Mouse (Mus musculus): ENCODE data around the gene Zfp524. TPM values are rescaled to one million over a fixed set of nuclear protein-coding genes. Genes with fewer than 3 reads are reported as not detected.

Zfp524 gene
- total and polyA plus RNA-seq, 3 experiments = 2.3 to 8.4 (median 4.4) TPM

- Histone ChIP-seq H3K4me2 (ENCODE audit: insufficient read depth, low read depth, poor library complexity, severe bottlenecking) (0 out of 2 replicates have a peak overlapping the region, but pooled peaks have one; percentile 95), H3K9me3 (replicated peaks; ENCODE audit: low read length) (no peaks in the 10 kb centered on the region), H3K79me2 (replicated peaks; ENCODE audit: control insufficient read depth, extremely low read depth, insufficient read depth, poor library complexity, severe bottlenecking) (no peaks in the 10 kb centered on the region), H3K27ac (ENCODE audit: insufficient read depth, low read depth) (no peak overlapping the region), H3K9ac (ENCODE audit: insufficient read depth, low read depth) (no peak overlapping the region), H3K27me3 (replicated peaks) (no peaks in the 10 kb centered on the region), H3K4me1 (ENCODE audit: control insufficient read depth in 1 of 2, insufficient read depth in 2 of 2) (peaks cover 5 to 15% of the 10 kb centered on the region in 2 experiments), H3K36me3 (replicated peaks in 1 of 2; ENCODE audit: control insufficient read depth in 1 of 2, insufficient read depth in 1 of 2, low read length in 1 of 2) (peaks cover 0 to 15% of the 10 kb centered on the region in 2 experiments), H3K4me3 (replicated peaks in 1 of 3; ENCODE audit: low read depth in 2 of 3, low read length in 2 of 3, poor library complexity in 1 of 3) (no peak overlapping the region)
- DNase-seq (ENCODE audit: extremely low read depth) = no peak
- in situ Hi-C loops (cut with MboI; ENCODE audit: low pct_ligation_motif_present, low pct_unique_long_range_greater_than_20kb, low sequenced_read_pairs) = loop anchor here (5.0 kb wide), 1 partner anchor 110 kb away; no protein-coding TSS in a partner anchor
- dilution Hi-C loops (cut with MboI; ENCODE audit: extremely low pct_ligation_motif_present, extremely low pct_unique_long_range_greater_than_20kb, low sequenced_read_pairs) = no loop called here
- TF ChIP-seq ETS1 (conservative IDR thresholded peaks at IDR 0.05; ENCODE audit: low read depth, low read length) = no peak
These were observed 38.2 kb downstream of the Zfp524 start for GRCm38 (mm10) chr7:5052438-5052837.

- in situ Hi-C loops (cut with MboI; ENCODE audit: low pct_ligation_motif_present, low pct_unique_long_range_greater_than_20kb, low sequenced_read_pairs) = loop anchor here (5.0 kb wide), 1 partner anchor 111 kb away; no protein-coding TSS in a partner anchor
- Histone ChIP-seq H3K27me3 (replicated peaks) (no peaks in the 10 kb centered on the region), H3K9ac (ENCODE audit: insufficient read depth, low read depth) (no peak overlapping the region), H3K4me2 (ENCODE audit: insufficient read depth, low read depth, poor library complexity, severe bottlenecking) (no peak overlapping the region), H3K36me3 (replicated peaks in 1 of 2; ENCODE audit: control insufficient read depth in 1 of 2, insufficient read depth in 1 of 2, low read length in 1 of 2) (peaks cover 0 to 15% of the 10 kb centered on the region in 2 experiments), H3K79me2 (replicated peaks; ENCODE audit: control insufficient read depth, extremely low read depth, insufficient read depth, poor library complexity, severe bottlenecking) (no peaks in the 10 kb centered on the region), H3K4me3 (replicated peaks in 1 of 3; ENCODE audit: low read depth in 2 of 3, low read length in 2 of 3, poor library complexity in 1 of 3) (no peak overlapping the region), H3K27ac (ENCODE audit: insufficient read depth, low read depth) (no peak overlapping the region), H3K9me3 (replicated peaks; ENCODE audit: low read length) (no peaks in the 10 kb centered on the region), H3K4me1 (ENCODE audit: control insufficient read depth in 1 of 2, insufficient read depth in 2 of 2) (peaks cover 6 to 19% of the 10 kb centered on the region in 2 experiments)
- no peak for TF ChIP-seq GABPA (IDR thresholded peaks at IDR 0.05; ENCODE audit: insufficient replicate concordance, low read depth, low read length)
- TF ChIP-seq IRF4 (IDR thresholded peaks at IDR 0.05; ENCODE audit: low read depth, low read length) = no peak
- TF ChIP-seq ZKSCAN1 (IDR thresholded peaks at IDR 0.05; ENCODE audit: borderline replicate concordance, low read depth, low read length) = no peak
- no peak for TF ChIP-seq TCF12 (IDR thresholded peaks at IDR 0.05; ENCODE audit: low read depth, low read length)
- no peak for TF ChIP-seq MYC (IDR thresholded peaks at IDR 0.05; ENCODE audit: low read depth, low read length)
- TF ChIP-seq CHD1 (IDR thresholded peaks at IDR 0.05; ENCODE audit: low read depth, low read length) = no peak
- no peak for TF ChIP-seq MAZ (IDR thresholded peaks at IDR 0.05; ENCODE audit: low read depth, low read length)
- TF ChIP-seq ELF1 (IDR thresholded peaks at IDR 0.05; ENCODE audit: low read depth, low read length) = no peak
- TF ChIP-seq UBTF (IDR thresholded peaks at IDR 0.05; ENCODE audit: low read depth, low read length) = no peak
- TF ChIP-seq NELFE (IDR thresholded peaks at IDR 0.05; ENCODE audit: low read depth, low read length) = no peak
- TF ChIP-seq ZNF384 (IDR thresholded peaks at IDR 0.05; ENCODE audit: low read depth, low read length) = no peak
- no peak for TF ChIP-seq CHD2 (IDR thresholded peaks at IDR 0.05; ENCODE audit: low read length)
- no peak for TF ChIP-seq BHLHE40 (IDR thresholded peaks at IDR 0.05; ENCODE audit: low read depth, low read length)
- TF ChIP-seq JUND (conservative IDR thresholded peaks at IDR 0.05; ENCODE audit: low read depth, low read length) = no peak
- TF ChIP-seq HCFC1 (IDR thresholded peaks at IDR 0.05; ENCODE audit: low read depth, low read length) = no peak
- no peak for TF ChIP-seq CTCF (conservative IDR thresholded peaks at IDR 0.05 in 1 of 2, IDR thresholded peaks at IDR 0.05 in 1 of 2; ENCODE audit: low read depth in 2 of 2, low read length in 2 of 2)
- TF ChIP-seq POLR2A (IDR thresholded peaks at IDR 0.05; ENCODE audit: low read depth, low read length) = no peak
- no peak for TF ChIP-seq ZC3H11A (IDR thresholded peaks at IDR 0.05; ENCODE audit: low read depth, low read length)
- no peak for TF ChIP-seq RAD21 (IDR thresholded peaks at IDR 0.05; ENCODE audit: low read depth, low read length)
- dilution Hi-C loops (cut with MboI; ENCODE audit: extremely low pct_ligation_motif_present, extremely low pct_unique_long_range_greater_than_20kb, low sequenced_read_pairs) = no loop called here
- no peak for DNase-seq (ENCODE audit: extremely low read depth)
These were observed 38.7 kb downstream of the Zfp524 start for GRCm38 (mm10) chr7:5052931-5053343.
